Mouse (Mus musculus): ENCODE results near the gene Sirt4. TPM values are rescaled to one million over a fixed set of nuclear protein-coding genes. Genes with fewer than 3 reads are reported as not detected.
"Not testable (repeated sequence)": the region's sequence is repeated elsewhere in the genome, so short reads cannot be mapped to it uniquely, and the experiment has no call there.

The Sirt4 gene
- polyA plus RNA-seq, 1 experiment from 2014 or later: 6.0 TPM

- Histone ChIP-seq H3K27ac (replicated peaks) (no peak overlapping the region), H3K9ac (no peak overlapping the region)
- WGBS (ENCODE audit: insufficient replicate concordance): 70% methylated on average over 18 of the region's 18 CpGs
Observed at GRCm38 (mm10) chr5:115464408-115465115, 20.0 kb downstream of the Sirt4 start.

GRCm38 (mm10) chr5:115458918-115459317 lies 25.6 kb downstream of the Sirt4 start:
- Histone ChIP-seq H3K9ac (no peak overlapping the region), H3K36me3 (replicated peaks) (no peaks in the 10 kb centered on the region), H3K27me3 (peaks cover 7% of the 10 kb centered on the region; the same call in 1 of the 2 replicates), H3K27ac (replicated peaks) (no peak overlapping the region), H3K4me2 (no peak overlapping the region), H3K4me1 (replicated peaks) (no peaks in the 10 kb centered on the region), H3K4me3 (replicated peaks) (no peak overlapping the region), H3K9me3 (replicated peaks) (no peaks in the 10 kb centered on the region)
- 51% methylated on average over 13 of the region's 13 CpGs for WGBS (ENCODE audit: insufficient replicate concordance)
- no peak for ATAC-seq (ENCODE audit: insufficient read depth)

More at GRCm38 (mm10) chr5:115464408-115465115, 20.0 kb downstream of the Sirt4 start:
- H3K4me3 ChIP-seq (replicated peaks): no peak overlapping the region
- H3K4me2 ChIP-seq: no peak overlapping the region
- no peak for ATAC-seq (ENCODE audit: insufficient read depth)
- H3K27me3 ChIP-seq: no peaks in the 10 kb centered on the region
- H3K36me3 ChIP-seq (replicated peaks): no peaks in the 10 kb centered on the region
- H3K4me1 ChIP-seq (replicated peaks): peaks cover 9% of the 10 kb centered on the region
- no peaks in the 10 kb centered on the region for H3K9me3 ChIP-seq (replicated peaks)

- Histone ChIP-seq H3K36me3 (replicated peaks) (no peaks in the 10 kb centered on the region), H3K4me2 (no peak overlapping the region), H3K27ac (replicated peaks) (no peak overlapping the region), H3K4me3 (replicated peaks) (no peak overlapping the region), H3K4me1 (replicated peaks) (no peaks in the 10 kb centered on the region), H3K9ac (no peak overlapping the region), H3K9me3 (replicated peaks) (no peaks in the 10 kb centered on the region), H3K27me3 (peaks cover 7% of the 10 kb centered on the region; the same call in 1 of the 2 replicates)
- 50% methylated on average over 7 of the region's 7 CpGs for WGBS (ENCODE audit: insufficient replicate concordance)
- no peak for ATAC-seq (ENCODE audit: insufficient read depth)
Observed at GRCm38 (mm10) chr5:115455838-115456237, 28.7 kb downstream of the Sirt4 start.

GRCm38 (mm10) chr5:115454422-115455090 lies 30.0 kb downstream of the Sirt4 start:
- ATAC-seq (ENCODE audit: insufficient read depth): no peak
- 62% methylated on average over 12 of the region's 12 CpGs for WGBS (ENCODE audit: insufficient replicate concordance)
- Histone ChIP-seq H3K9ac (no peak overlapping the region), H3K36me3 (replicated peaks) (no peaks in the 10 kb centered on the region), H3K27ac (replicated peaks) (no peak overlapping the region), H3K4me1 (replicated peaks) (no peaks in the 10 kb centered on the region), H3K4me3 (replicated peaks) (no peak overlapping the region), H3K9me3 (replicated peaks) (no peaks in the 10 kb centered on the region), H3K4me2 (no peak overlapping the region), H3K27me3 (peaks cover 7% of the 10 kb centered on the region; the same call in 1 of the 2 replicates)

GRCm38 (mm10) chr5:115450410-115451317 lies 33.9 kb downstream of the Sirt4 start:
- peak; percentile 9; the same call in 1 of the 2 replicates for ATAC-seq (ENCODE audit: insufficient read depth)

GRCm38 (mm10) chr5:115449247-115449646 lies 35.3 kb downstream of the Sirt4 start:
- no peaks in the 10 kb centered on the region for H3K9me3 ChIP-seq (replicated peaks)
- H3K4me3 ChIP-seq (replicated peaks): no peak overlapping the region
- H3K4me2 ChIP-seq: no peak overlapping the region
- H3K27ac ChIP-seq (replicated peaks): no peak overlapping the region
- no peak overlapping the region for H3K9ac ChIP-seq
- no peaks in the 10 kb centered on the region for H3K36me3 ChIP-seq (replicated peaks)
- WGBS (ENCODE audit: insufficient replicate concordance): 51% methylated on average over 3 of the region's 3 CpGs
- H3K27me3 ChIP-seq: no peaks in the 10 kb centered on the region
- no peak for ATAC-seq (ENCODE audit: insufficient read depth)
- H3K4me1 ChIP-seq (replicated peaks): no peaks in the 10 kb centered on the region

More at GRCm38 (mm10) chr5:115450410-115451317, 33.9 kb downstream of the Sirt4 start:
- H3K9ac ChIP-seq: no peak overlapping the region
- no peaks in the 10 kb centered on the region for H3K9me3 ChIP-seq (replicated peaks)
- H3K27ac ChIP-seq (replicated peaks): no peak overlapping the region
- H3K4me3 ChIP-seq (replicated peaks): no peak overlapping the region
- H3K27me3 ChIP-seq: no peaks in the 10 kb centered on the region
- 71% methylated on average over 27 of the region's 27 CpGs for WGBS (ENCODE audit: insufficient replicate concordance)
- H3K36me3 ChIP-seq (replicated peaks): no peaks in the 10 kb centered on the region
- no peaks in the 10 kb centered on the region for H3K4me1 ChIP-seq (replicated peaks)
- no peak overlapping the region for H3K4me2 ChIP-seq

GRCm38 (mm10) chr5:115447108-115447507 lies 37.4 kb downstream of the Sirt4 start:
- no peak overlapping the region for H3K4me3 ChIP-seq (replicated peaks)
- no peaks in the 10 kb centered on the region for H3K4me1 ChIP-seq (replicated peaks)
- no peaks in the 10 kb centered on the region for H3K27me3 ChIP-seq
- ATAC-seq (ENCODE audit: insufficient read depth): no peak
- H3K36me3 ChIP-seq (replicated peaks): no peaks in the 10 kb centered on the region
- H3K9me3 ChIP-seq (replicated peaks): no peaks in the 10 kb centered on the region
- 72% methylated on average over 17 of the region's 17 CpGs for WGBS (ENCODE audit: insufficient replicate concordance)
- H3K4me2 ChIP-seq: no peak overlapping the region
- no peak overlapping the region for H3K9ac ChIP-seq
- H3K27ac ChIP-seq (replicated peaks): no peak overlapping the region

GRCm38 (mm10) chr5:115444130-115444529 lies 40.4 kb downstream of the Sirt4 start:
- Histone ChIP-seq H3K4me1 (replicated peaks) (no peaks in the 10 kb centered on the region), H3K9ac (no peak overlapping the region), H3K9me3 (replicated peaks) (no peaks in the 10 kb centered on the region), H3K36me3 (replicated peaks) (no peaks in the 10 kb centered on the region), H3K27me3 (peaks cover 13% of the 10 kb centered on the region), H3K4me2 (no peak overlapping the region), H3K4me3 (replicated peaks) (no peak overlapping the region), H3K27ac (replicated peaks) (no peak overlapping the region)
- WGBS (ENCODE audit: insufficient replicate concordance): 71% methylated on average over 11 of the region's 11 CpGs
- ATAC-seq (ENCODE audit: insufficient read depth): no peak

- not testable (repeated sequence) for H3K27ac ChIP-seq (replicated peaks); ATAC-seq (ENCODE audit: insufficient read depth); H3K9ac ChIP-seq; H3K36me3 ChIP-seq (replicated peaks); H3K4me3 ChIP-seq (replicated peaks); H3K4me2 ChIP-seq; H3K9me3 ChIP-seq (replicated peaks); H3K4me1 ChIP-seq (replicated peaks)
- 43% methylated on average over 5 of the region's 5 CpGs for WGBS (ENCODE audit: insufficient replicate concordance)
- H3K27me3 ChIP-seq: peaks cover 28% of the 10 kb centered on the region
Observed at GRCm38 (mm10) chr5:115442663-115443062, 41.9 kb downstream of the Sirt4 start.

- H3K4me3 ChIP-seq (replicated peaks): no peak overlapping the region
- no peaks in the 10 kb centered on the region for H3K9me3 ChIP-seq (replicated peaks)
- H3K4me1 ChIP-seq (replicated peaks): no peaks in the 10 kb centered on the region
- H3K36me3 ChIP-seq (replicated peaks): no peaks in the 10 kb centered on the region
- ATAC-seq (ENCODE audit: insufficient read depth): no peak
- WGBS (ENCODE audit: insufficient replicate concordance): 38% methylated on average over 14 of the region's 14 CpGs
- no peak overlapping the region for H3K4me2 ChIP-seq
- no peak overlapping the region for H3K9ac ChIP-seq
- peaks cover 41% of the 10 kb centered on the region for H3K27me3 ChIP-seq
- no peak overlapping the region for H3K27ac ChIP-seq (replicated peaks)
Observed at GRCm38 (mm10) chr5:115441205-115441849, 43.2 kb downstream of the Sirt4 start.

Measured in liver, embryonic 15.5 days (tissue).